Mouse (Mus musculus): ENCODE results near the gene Arhgap10. TPM values are rescaled to one million over a fixed set of nuclear protein-coding genes. Genes with fewer than 3 reads are reported as not detected.

The Arhgap10 gene
- polyA plus RNA-seq, 1 experiment from 2014 or later = 34.6 TPM

DNA sequence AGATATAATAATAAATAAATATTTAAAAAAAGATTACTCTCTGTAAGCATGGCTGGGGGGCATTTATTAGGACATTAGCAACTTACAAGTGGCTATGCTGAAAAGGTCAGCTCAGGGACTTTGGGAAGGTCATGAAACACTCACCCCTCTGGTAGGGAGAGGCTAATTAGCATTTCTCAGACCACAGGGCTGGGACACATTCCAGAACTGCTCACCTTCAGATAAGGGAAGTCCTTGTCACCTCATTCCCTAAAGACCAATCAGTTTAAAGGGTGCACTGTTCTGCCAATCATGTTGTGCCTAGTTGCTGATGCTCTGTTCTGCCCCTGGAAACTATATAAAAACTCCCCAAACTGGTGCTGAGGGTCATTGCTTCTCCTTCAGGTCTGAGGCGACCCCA is 20.5 kb upstream of the Arhgap10 start:
- Histone ChIP-seq H3K4me1 (ENCODE audit: control insufficient read depth, insufficient read depth, low read length) (no peaks in the 10 kb centered on the region), H3K27me3 (ENCODE audit: control insufficient read depth, insufficient read depth, low read length) (no peaks in the 10 kb centered on the region), H3K4me3 (ENCODE audit: low read depth, low read length) (no peak overlapping the region), H3K36me3 (ENCODE audit: control insufficient read depth, insufficient read depth, low read length) (no peaks in the 10 kb centered on the region), H3K9me3 (ENCODE audit: control insufficient read depth, low read depth, low read length) (no peaks in the 10 kb centered on the region), H3K9ac (replicated peaks; ENCODE audit: low read depth, low read length) (no peak overlapping the region), H3K4me2 (replicated peaks; ENCODE audit: low read depth, low read length) (no peak overlapping the region), H3K27ac (ENCODE audit: low read length) (no peak overlapping the region)
- ATAC-seq (ENCODE audit: insufficient number of reproducible peaks, insufficient read depth, low FRiP score, low read depth) = no peak
- WGBS = 89% methylated on average over 1 of the region's 1 CpGs

DNA sequence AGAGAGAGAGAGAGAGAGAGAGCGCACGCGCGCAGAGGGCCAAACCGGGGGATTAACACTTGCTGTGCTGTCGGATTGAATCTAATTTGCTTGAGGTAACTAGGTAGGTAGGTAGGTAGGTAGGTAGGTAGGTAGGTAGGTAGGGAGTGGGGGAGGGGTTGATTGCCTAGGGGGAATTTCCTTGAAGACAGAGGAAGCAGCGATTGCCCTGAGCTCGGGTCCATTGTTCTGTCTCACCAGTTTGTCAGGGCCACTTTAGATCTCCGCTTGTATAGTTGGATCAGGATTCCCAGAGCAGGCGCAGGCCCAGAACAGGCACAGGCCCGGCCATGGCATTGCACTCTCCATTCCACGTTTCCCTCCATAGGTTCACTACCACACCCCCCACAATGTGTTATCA is 19.1 kb upstream of the Arhgap10 start:
- Histone ChIP-seq H3K27ac (ENCODE audit: low read length) (no peak overlapping the region), H3K4me2 (replicated peaks; ENCODE audit: low read depth, low read length) (no peak overlapping the region), H3K4me3 (ENCODE audit: low read depth, low read length) (no peak overlapping the region), H3K9me3 (ENCODE audit: control insufficient read depth, low read depth, low read length) (no peaks in the 10 kb centered on the region), H3K27me3 (ENCODE audit: control insufficient read depth, insufficient read depth, low read length) (no peaks in the 10 kb centered on the region), H3K4me1 (ENCODE audit: control insufficient read depth, insufficient read depth, low read length) (no peaks in the 10 kb centered on the region), H3K36me3 (ENCODE audit: control insufficient read depth, insufficient read depth, low read length) (no peaks in the 10 kb centered on the region), H3K9ac (replicated peaks; ENCODE audit: low read depth, low read length) (no peak overlapping the region)
- ATAC-seq (ENCODE audit: insufficient number of reproducible peaks, insufficient read depth, low FRiP score, low read depth) = no peak
- WGBS = 76% methylated on average over 12 of the region's 12 CpGs

DNA sequence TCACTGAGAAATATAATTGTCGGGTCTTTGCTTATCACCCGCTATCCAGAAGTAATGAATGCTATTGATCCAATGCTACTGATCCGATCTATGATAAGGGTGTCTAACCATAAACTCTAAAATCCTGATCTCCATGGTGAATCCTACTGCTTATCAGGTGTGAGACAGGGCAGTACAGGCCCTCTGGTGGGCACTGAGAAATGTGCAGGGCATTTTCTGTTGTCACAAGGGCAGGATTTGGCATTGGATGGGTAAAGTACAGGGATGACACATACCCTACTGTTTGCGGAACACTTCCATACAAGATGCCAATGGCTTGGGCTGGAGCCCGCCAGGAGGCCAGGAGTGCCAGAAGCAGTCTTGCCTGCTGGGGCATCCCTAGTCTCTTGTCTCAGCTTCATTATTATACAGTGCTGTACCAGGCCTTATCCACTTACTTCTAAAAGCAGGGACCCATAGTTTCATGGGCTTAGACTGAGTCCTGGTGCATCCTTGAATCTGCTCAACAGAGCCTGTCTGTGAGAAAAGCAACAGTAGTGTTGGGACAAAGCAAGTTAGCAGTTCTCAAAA is 17.4 kb upstream of the Arhgap10 start:
- 85% methylated on average over 5 of the region's 5 CpGs for WGBS
- no peak for ATAC-seq (ENCODE audit: insufficient number of reproducible peaks, insufficient read depth, low FRiP score, low read depth)
- H3K4me3 ChIP-seq (ENCODE audit: low read depth, low read length) = no peak overlapping the region
- no peaks in the 10 kb centered on the region for H3K9me3 ChIP-seq (ENCODE audit: control insufficient read depth, low read depth, low read length)
- H3K4me2 ChIP-seq (replicated peaks; ENCODE audit: low read depth, low read length) = no peak overlapping the region
- no peak overlapping the region for H3K27ac ChIP-seq (ENCODE audit: low read length)
- H3K27me3 ChIP-seq (ENCODE audit: control insufficient read depth, insufficient read depth, low read length) = no peaks in the 10 kb centered on the region
- no peaks in the 10 kb centered on the region for H3K4me1 ChIP-seq (ENCODE audit: control insufficient read depth, insufficient read depth, low read length)
- no peaks in the 10 kb centered on the region for H3K36me3 ChIP-seq (ENCODE audit: control insufficient read depth, insufficient read depth, low read length)
- no peak overlapping the region for H3K9ac ChIP-seq (replicated peaks; ENCODE audit: low read depth, low read length)

DNA sequence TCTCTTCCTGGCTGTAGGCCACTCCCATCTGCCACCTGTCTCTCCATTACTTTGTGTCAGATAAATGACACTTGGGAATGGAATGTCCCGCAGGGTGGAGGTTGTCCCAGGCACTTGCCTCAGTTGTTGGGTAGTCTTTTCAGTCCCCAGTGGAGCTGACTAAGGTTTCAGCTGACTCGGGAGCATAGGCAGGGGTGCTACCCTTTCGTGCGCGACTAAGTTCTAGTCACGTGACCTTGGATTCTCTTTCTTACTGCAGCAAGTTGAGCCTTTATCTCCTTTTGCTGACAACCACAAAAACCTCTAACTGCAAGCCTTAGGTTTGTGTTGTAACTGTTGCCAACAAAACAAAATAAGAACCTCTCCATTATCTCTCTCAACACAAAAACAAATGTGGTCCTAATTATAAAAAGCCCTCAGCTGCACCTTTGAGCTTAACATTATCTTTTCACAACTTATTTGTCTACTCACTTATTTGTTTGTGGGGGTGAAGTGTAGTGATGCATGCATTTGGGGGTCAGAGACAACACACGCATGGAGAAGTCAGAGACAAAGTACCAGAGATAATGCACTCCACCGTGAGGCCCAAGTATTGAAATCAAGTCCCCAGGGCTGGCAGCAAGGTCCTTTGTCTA is 16.7 kb upstream of the Arhgap10 start:
- 71% methylated on average over 8 of the region's 8 CpGs for WGBS
- ATAC-seq (ENCODE audit: insufficient number of reproducible peaks, insufficient read depth, low FRiP score, low read depth) = no peak

DNA sequence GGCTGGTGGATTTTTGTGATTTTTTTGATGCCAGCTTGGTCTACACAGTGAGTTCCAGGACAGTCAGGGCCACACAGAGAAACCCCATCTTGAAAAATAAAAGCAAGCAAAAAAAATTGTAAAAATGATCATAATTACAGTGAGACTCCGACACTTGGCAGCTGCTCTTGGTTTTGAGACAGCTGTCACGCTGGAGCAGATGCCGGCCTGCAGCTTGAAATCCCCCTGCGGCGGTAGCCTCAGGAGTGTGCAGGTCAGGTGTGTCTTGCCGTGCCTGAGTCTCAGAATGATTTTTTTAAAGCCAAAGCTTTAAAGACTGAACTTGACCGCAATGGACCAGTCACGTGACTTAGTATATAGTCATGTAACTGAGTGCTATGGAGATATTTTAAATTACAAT is 8.4 kb upstream of the Arhgap10 start:
- Histone ChIP-seq H3K9ac (replicated peaks; ENCODE audit: low read depth, low read length) (no peak overlapping the region), H3K4me3 (ENCODE audit: low read depth, low read length) (no peak overlapping the region), H3K27ac (ENCODE audit: low read length) (no peak overlapping the region), H3K9me3 (ENCODE audit: control insufficient read depth, low read depth, low read length) (no peaks in the 10 kb centered on the region), H3K4me2 (replicated peaks; ENCODE audit: low read depth, low read length) (no peak overlapping the region), H3K27me3 (ENCODE audit: control insufficient read depth, insufficient read depth, low read length) (no peaks in the 10 kb centered on the region), H3K4me1 (ENCODE audit: control insufficient read depth, insufficient read depth, low read length) (no peaks in the 10 kb centered on the region), H3K36me3 (ENCODE audit: control insufficient read depth, insufficient read depth, low read length) (no peaks in the 10 kb centered on the region)
- WGBS = 84% methylated on average over 8 of the region's 8 CpGs
- ATAC-seq (ENCODE audit: insufficient number of reproducible peaks, insufficient read depth, low FRiP score, low read depth) = no peak

More for the DNA sequence above, 16.7 kb upstream of the Arhgap10 start:
- Histone ChIP-seq H3K9ac (replicated peaks; ENCODE audit: low read depth, low read length) (no peak overlapping the region), H3K4me3 (ENCODE audit: low read depth, low read length) (no peak overlapping the region), H3K27ac (ENCODE audit: low read length) (no peak overlapping the region), H3K4me1 (ENCODE audit: control insufficient read depth, insufficient read depth, low read length) (no peaks in the 10 kb centered on the region), H3K4me2 (replicated peaks; ENCODE audit: low read depth, low read length) (no peak overlapping the region), H3K9me3 (ENCODE audit: control insufficient read depth, low read depth, low read length) (no peaks in the 10 kb centered on the region), H3K36me3 (ENCODE audit: control insufficient read depth, insufficient read depth, low read length) (no peaks in the 10 kb centered on the region), H3K27me3 (ENCODE audit: control insufficient read depth, insufficient read depth, low read length) (no peaks in the 10 kb centered on the region)

DNA sequence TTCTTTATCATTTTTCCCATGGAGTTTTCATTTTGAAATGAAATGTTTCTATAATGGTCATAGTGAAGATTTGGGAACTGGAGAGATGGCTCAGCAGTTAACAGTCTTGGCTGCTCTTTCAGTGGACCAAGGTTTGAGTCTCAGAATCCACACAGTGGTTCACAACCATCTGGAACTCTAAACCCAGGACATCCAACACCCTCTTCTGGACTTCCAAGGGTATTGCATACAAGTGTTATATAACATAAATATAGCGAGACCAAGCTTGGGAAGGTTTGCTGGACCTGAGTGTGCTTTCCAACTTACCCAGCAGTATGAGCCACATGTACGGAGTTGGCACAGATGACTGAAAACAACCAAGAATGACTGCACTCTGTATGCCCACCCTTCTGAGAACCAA is 7.2 kb upstream of the Arhgap10 start:
- Histone ChIP-seq H3K27me3 (ENCODE audit: control insufficient read depth, insufficient read depth, low read length) (no peaks in the 10 kb centered on the region), H3K9ac (replicated peaks; ENCODE audit: low read depth, low read length) (no peak overlapping the region), H3K4me3 (ENCODE audit: low read depth, low read length) (no peak overlapping the region), H3K4me2 (replicated peaks; ENCODE audit: low read depth, low read length) (no peak overlapping the region), H3K36me3 (ENCODE audit: control insufficient read depth, insufficient read depth, low read length) (no peaks in the 10 kb centered on the region), H3K27ac (ENCODE audit: low read length) (no peak overlapping the region), H3K4me1 (ENCODE audit: control insufficient read depth, insufficient read depth, low read length) (no peaks in the 10 kb centered on the region), H3K9me3 (ENCODE audit: control insufficient read depth, low read depth, low read length) (no peaks in the 10 kb centered on the region)
- ATAC-seq (ENCODE audit: insufficient number of reproducible peaks, insufficient read depth, low FRiP score, low read depth) = no peak
- 97% methylated on average over 2 of the region's 2 CpGs for WGBS

DNA sequence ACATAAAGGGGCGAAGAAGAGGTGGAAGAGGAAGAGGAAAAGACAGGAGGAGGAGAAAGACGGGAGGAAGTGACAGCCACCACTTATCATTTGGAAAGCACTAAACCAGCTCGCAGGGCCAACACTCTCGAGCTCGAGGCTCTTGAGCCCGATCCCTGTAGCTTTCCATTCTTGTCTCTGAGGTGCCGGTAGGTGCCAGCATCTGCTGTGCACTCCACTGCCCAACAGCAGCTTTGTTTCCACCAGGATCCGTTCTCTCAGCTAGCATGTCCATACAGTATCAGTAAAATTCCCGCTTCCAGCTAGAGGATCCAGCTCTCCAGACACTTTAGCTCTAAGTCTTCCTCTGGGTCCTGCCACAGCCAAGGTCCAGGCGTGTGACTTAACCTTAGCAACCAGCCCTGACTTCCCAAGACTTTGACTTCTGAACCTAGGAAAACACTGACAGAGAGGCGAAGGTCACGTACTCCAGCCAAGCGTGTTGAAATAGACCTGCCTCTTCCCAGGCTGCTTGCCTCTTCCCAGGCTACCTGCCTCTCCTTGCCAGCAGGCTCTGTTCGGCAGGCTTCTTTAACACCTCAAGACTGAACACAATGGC is 6.4 kb upstream of the Arhgap10 start:
- Histone ChIP-seq H3K36me3 (ENCODE audit: control insufficient read depth, insufficient read depth, low read length) (no peaks in the 10 kb centered on the region), H3K4me2 (replicated peaks; ENCODE audit: low read depth, low read length) (no peak overlapping the region), H3K4me1 (ENCODE audit: control insufficient read depth, insufficient read depth, low read length) (no peaks in the 10 kb centered on the region), H3K27me3 (ENCODE audit: control insufficient read depth, insufficient read depth, low read length) (no peaks in the 10 kb centered on the region), H3K9me3 (ENCODE audit: control insufficient read depth, low read depth, low read length) (no peaks in the 10 kb centered on the region), H3K27ac (ENCODE audit: low read length) (no peak overlapping the region), H3K4me3 (ENCODE audit: low read depth, low read length) (no peak overlapping the region), H3K9ac (replicated peaks; ENCODE audit: low read depth, low read length) (no peak overlapping the region)
- WGBS = 66% methylated on average over 14 of the region's 14 CpGs
- ATAC-seq (ENCODE audit: insufficient number of reproducible peaks, insufficient read depth, low FRiP score, low read depth) = no peak

DNA sequence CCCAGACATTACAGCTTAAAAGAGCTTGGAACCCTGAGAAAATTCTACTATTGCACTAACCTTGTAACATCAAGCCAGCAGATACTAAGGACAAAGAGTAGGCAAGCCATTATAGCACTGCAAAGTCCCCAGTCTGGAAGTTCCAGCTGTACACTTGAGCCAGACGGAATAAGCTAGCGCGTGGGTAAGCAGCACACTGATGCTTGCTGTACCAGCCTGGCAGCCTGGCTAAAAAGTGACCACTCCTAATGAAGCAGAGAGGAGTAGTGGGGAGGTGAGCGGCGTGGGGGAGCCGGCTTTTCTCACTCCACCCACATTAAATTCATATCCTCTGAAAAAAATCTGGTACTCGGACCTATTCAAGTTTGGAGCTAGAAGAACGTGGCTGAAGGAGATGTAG is 5.2 kb upstream of the Arhgap10 start:
- ATAC-seq (ENCODE audit: insufficient number of reproducible peaks, insufficient read depth, low FRiP score, low read depth) = no peak
- Histone ChIP-seq H3K27ac (ENCODE audit: low read length) (no peak overlapping the region), H3K27me3 (ENCODE audit: control insufficient read depth, insufficient read depth, low read length) (no peaks in the 10 kb centered on the region), H3K4me3 (ENCODE audit: low read depth, low read length) (no peak overlapping the region), H3K9ac (replicated peaks; ENCODE audit: low read depth, low read length) (no peak overlapping the region), H3K36me3 (ENCODE audit: control insufficient read depth, insufficient read depth, low read length) (no peaks in the 10 kb centered on the region), H3K9me3 (ENCODE audit: control insufficient read depth, low read depth, low read length) (no peaks in the 10 kb centered on the region), H3K4me2 (replicated peaks; ENCODE audit: low read depth, low read length) (no peak overlapping the region), H3K4me1 (ENCODE audit: control insufficient read depth, insufficient read depth, low read length) (peaks cover 5% of the 10 kb centered on the region; the same call in 1 of the 2 replicates)
- 79% methylated on average over 8 of the region's 8 CpGs for WGBS
